Mouse (Mus musculus) liver, embryonic 15.5 days (tissue): ENCODE measurements around the gene Hspa2. TPM values are rescaled to one million over a fixed set of nuclear protein-coding genes. Genes with fewer than 3 reads are reported as not detected.

Source experiments
- ATAC-seq: fragments of 200-750 bp; cut with Nextera tagmentation; 2 replicates; pipeline ENCODE4 v1.8.0; 2017; ENCODE audit warnings: moderate number of reproducible peaks, mild to moderate bottlenecking, moderate library complexity; ENCODE audit not compliant: insufficient read depth
- H3K27ac ChIP-seq: fragments of 300-500 bp; sonication (generic); replicated peaks from 2 replicates; pipeline ENCODE4 v1.5.1; 2015; ENCODE audit warnings: mild to moderate bottlenecking, inconsistent platforms
- H3K27me3 ChIP-seq: fragments of 300-500 bp; sonication (generic); 2 replicates; pipeline ENCODE4 v1.6.1; 2015; ENCODE audit warnings: mild to moderate bottlenecking, inconsistent platforms
- H3K36me3 ChIP-seq: fragments of 300-500 bp; sonication (generic); replicated peaks from 2 replicates; pipeline ENCODE4 v1.6.1; 2015; ENCODE audit warnings: moderate library complexity, mild to moderate bottlenecking, inconsistent platforms
- H3K4me1 ChIP-seq: fragments of 300-500 bp; sonication (generic); replicated peaks from 2 replicates; pipeline ENCODE4 v1.6.1; 2015; ENCODE audit warnings: inconsistent platforms
- H3K4me2 ChIP-seq: fragments of 300-500 bp; sonication (generic); 2 replicates; pipeline ENCODE4 v1.6.1; 2015; ENCODE audit warnings: moderate library complexity, mild to moderate bottlenecking, inconsistent platforms
- H3K4me3 ChIP-seq: fragments of 300-500 bp; sonication (generic); replicated peaks from 2 replicates; pipeline ENCODE4 v1.5.1; 2015; ENCODE audit warnings: mild to moderate bottlenecking, inconsistent platforms
- H3K9ac ChIP-seq: fragments of 300-500 bp; sonication (generic); 2 replicates; pipeline ENCODE4 v1.6.1; 2015; ENCODE audit warnings: moderate library complexity, mild to moderate bottlenecking, inconsistent platforms
- H3K9me3 ChIP-seq: fragments of 300-500 bp; sonication (generic); replicated peaks from 2 replicates; pipeline ENCODE4 v1.6.1; 2016; ENCODE audit warnings: inconsistent platforms
- WGBS: fragments of 180-500 bp; shearing (Covaris S2); methylation state at CpG from one replicate; pipeline ENCODE4 v1.1.7; 2015; ENCODE audit warnings: mixed read lengths; ENCODE audit not compliant: insufficient replicate concordance; 5-methylcytosine and 5-hydroxymethylcytosine counted together
- polyA plus RNA-seq: library from polyadenylated mRNA; unstranded; fragments of >200 nt; fragmentation: Nextera tagmentation; extraction: Ambion mirVana; gene quantifications from 2 replicates; pipeline ENCODE4 v1.2.1, GENCODE M21; 2015

Hspa2 gene
- polyA plus RNA-seq, 1 experiment from 2014 or later: 1.4 TPM

GRCm38 (mm10) chr12:76405971-76406370 is 2.0 kb downstream of the Hspa2 start:
- H3K9me3 ChIP-seq: no peaks in the 10 kb centered on the region
- 3% methylated on average over 23 of the region's 23 CpGs for WGBS
- H3K4me1 ChIP-seq: peaks cover 32% of the 10 kb centered on the region
- peaks cover 61% of the 10 kb centered on the region for H3K27me3 ChIP-seq
- ATAC-seq: no peak
- H3K9ac ChIP-seq: no peak overlapping the region
- H3K4me2 ChIP-seq: peak overlapping the region; percentile 96
- H3K4me3 ChIP-seq: peak overlapping the region; percentile 77
- no peak overlapping the region for H3K27ac ChIP-seq
- H3K36me3 ChIP-seq: no peaks in the 10 kb centered on the region

- no peaks in the 10 kb centered on the region for H3K9me3 ChIP-seq
- no peak overlapping the region for H3K4me2 ChIP-seq
- H3K27ac ChIP-seq: no peak overlapping the region
- peaks cover 32% of the 10 kb centered on the region for H3K4me1 ChIP-seq
- H3K9ac ChIP-seq: no peak overlapping the region
- H3K27me3 ChIP-seq: peaks cover 61% of the 10 kb centered on the region
- no peak overlapping the region for H3K4me3 ChIP-seq
- no peak for ATAC-seq
- 37% methylated on average over 1 of the region's 1 CpGs for WGBS
- no peaks in the 10 kb centered on the region for H3K36me3 ChIP-seq
Measured at GRCm38 (mm10) chr12:76407184-76407583, 3.2 kb downstream of the Hspa2 start.

GRCm38 (mm10) chr12:76409166-76409565 is 5.2 kb downstream of the Hspa2 start:
- no peaks in the 10 kb centered on the region for H3K36me3 ChIP-seq
- H3K27ac ChIP-seq: no peak overlapping the region
- H3K4me3 ChIP-seq: no peak overlapping the region
- peaks cover 22% of the 10 kb centered on the region for H3K4me1 ChIP-seq
- H3K27me3 ChIP-seq: peaks cover 49% of the 10 kb centered on the region
- no peak overlapping the region for H3K9ac ChIP-seq
- no peak overlapping the region for H3K4me2 ChIP-seq
- no peaks in the 10 kb centered on the region for H3K9me3 ChIP-seq
- 51% methylated on average over 4 of the region's 4 CpGs for WGBS
- ATAC-seq: no peak

- H3K27me3 ChIP-seq: peaks cover 33% of the 10 kb centered on the region
- no peak overlapping the region for H3K4me2 ChIP-seq
- H3K9ac ChIP-seq: no peak overlapping the region
- H3K36me3 ChIP-seq: no peaks in the 10 kb centered on the region
- no peak overlapping the region for H3K4me3 ChIP-seq
- no peak for ATAC-seq
- WGBS: 56% methylated on average over 12 of the region's 12 CpGs
- H3K9me3 ChIP-seq: no peaks in the 10 kb centered on the region; the same call in 1 of the 2 replicates
- H3K27ac ChIP-seq: no peak overlapping the region
- H3K4me1 ChIP-seq: peaks cover 8% of the 10 kb centered on the region
Measured at GRCm38 (mm10) chr12:76415383-76416010, 11.5 kb downstream of the Hspa2 start.

- WGBS: 2% methylated on average over 37 of the region's 37 CpGs
- Histone ChIP-seq H3K27ac (no peak within 1 kb of the TSS), H3K9me3 (no peaks in the 10 kb centered on the region; the same call in 1 of the 2 replicates), H3K9ac (no peak within 1 kb of the TSS), H3K4me2 (peak within 1 kb of the TSS; percentile 64), H3K4me1 (peaks cover 8% of the 10 kb centered on the region), H3K36me3 (no peaks in the 10 kb centered on the region), H3K27me3 (peaks cover 33% of the 10 kb centered on the region), H3K4me3 (peak within 1 kb of the TSS; percentile 36)
- ATAC-seq: no peak
Measured at GRCm38 (mm10) chr12:76417433-76417854, 13.5 kb downstream of the Hspa2 start, which contains the start of gene Ppp1r36. Gene Ppp1r36 (plus strand): TSS chr12:76417538.

GRCm38 (mm10) chr12:76418346-76418745 is 14.4 kb downstream of the Hspa2 start:
- Histone ChIP-seq H3K9me3 (no peaks in the 10 kb centered on the region; the same call in 1 of the 2 replicates), H3K4me3 (no peak overlapping the region), H3K27ac (no peak overlapping the region), H3K36me3 (no peaks in the 10 kb centered on the region), H3K27me3 (peaks cover 33% of the 10 kb centered on the region), H3K4me1 (peaks cover 8% of the 10 kb centered on the region), H3K9ac (no peak overlapping the region), H3K4me2 (no peak overlapping the region)
- no peak for ATAC-seq
- 71% methylated on average over 5 of the region's 5 CpGs for WGBS

GRCm38 (mm10) chr12:76425256-76425655 is 21.3 kb downstream of the Hspa2 start:
- 65% methylated on average over 3 of the region's 3 CpGs for WGBS
- H3K36me3 ChIP-seq: no peaks in the 10 kb centered on the region
- H3K4me3 ChIP-seq: no peak overlapping the region
- ATAC-seq: no peak
- no peak overlapping the region for H3K9ac ChIP-seq
- no peak overlapping the region for H3K27ac ChIP-seq
- H3K27me3 ChIP-seq: peaks cover 15% of the 10 kb centered on the region; the same call in 1 of the 2 replicates
- no peaks in the 10 kb centered on the region for H3K4me1 ChIP-seq
- H3K9me3 ChIP-seq: no peaks in the 10 kb centered on the region
- H3K4me2 ChIP-seq: no peak overlapping the region

GRCm38 (mm10) chr12:76427546-76427945 is 23.6 kb downstream of the Hspa2 start:
- 42% methylated on average over 5 of the region's 5 CpGs for WGBS
- Histone ChIP-seq H3K27me3 (peaks cover 16% of the 10 kb centered on the region; the same call in 1 of the 2 replicates), H3K27ac (no peak overlapping the region), H3K9me3 (no peaks in the 10 kb centered on the region), H3K9ac (no peak overlapping the region), H3K4me2 (no peak overlapping the region), H3K4me3 (no peak overlapping the region), H3K4me1 (no peaks in the 10 kb centered on the region), H3K36me3 (no peaks in the 10 kb centered on the region)
- ATAC-seq: no peak

- Histone ChIP-seq H3K27ac (no peak overlapping the region), H3K9me3 (no peaks in the 10 kb centered on the region), H3K9ac (no peak overlapping the region), H3K4me1 (no peaks in the 10 kb centered on the region), H3K4me2 (no peak overlapping the region), H3K36me3 (no peaks in the 10 kb centered on the region), H3K4me3 (no peak overlapping the region), H3K27me3 (peaks cover 41% of the 10 kb centered on the region)
- no peak for ATAC-seq
- 43% methylated on average over 5 of the region's 5 CpGs for WGBS
Measured at GRCm38 (mm10) chr12:76430879-76431406, 27.0 kb downstream of the Hspa2 start.

GRCm38 (mm10) chr12:76431431-76431830 is 27.5 kb downstream of the Hspa2 start:
- Histone ChIP-seq H3K4me1 (no peaks in the 10 kb centered on the region), H3K4me2 (no peak overlapping the region), H3K36me3 (no peaks in the 10 kb centered on the region), H3K27ac (no peak overlapping the region), H3K27me3 (peaks cover 46% of the 10 kb centered on the region), H3K4me3 (no peak overlapping the region), H3K9me3 (no peaks in the 10 kb centered on the region), H3K9ac (no peak overlapping the region)
- WGBS: 65% methylated on average over 6 of the region's 6 CpGs
- no peak for ATAC-seq

- Histone ChIP-seq H3K4me2 (no peak overlapping the region), H3K9ac (no peak overlapping the region), H3K4me3 (no peak overlapping the region), H3K27ac (no peak overlapping the region), H3K27me3 (peaks cover 44% of the 10 kb centered on the region), H3K9me3 (no peaks in the 10 kb centered on the region), H3K4me1 (no peaks in the 10 kb centered on the region), H3K36me3 (no peaks in the 10 kb centered on the region)
- ATAC-seq: no peak
- WGBS: 27% methylated on average over 7 of the region's 7 CpGs
Measured at GRCm38 (mm10) chr12:76434111-76434510, 30.1 kb downstream of the Hspa2 start.
